Mouse (Mus musculus): Measurements from ENCODE around the gene Ksr1.

DNA sequence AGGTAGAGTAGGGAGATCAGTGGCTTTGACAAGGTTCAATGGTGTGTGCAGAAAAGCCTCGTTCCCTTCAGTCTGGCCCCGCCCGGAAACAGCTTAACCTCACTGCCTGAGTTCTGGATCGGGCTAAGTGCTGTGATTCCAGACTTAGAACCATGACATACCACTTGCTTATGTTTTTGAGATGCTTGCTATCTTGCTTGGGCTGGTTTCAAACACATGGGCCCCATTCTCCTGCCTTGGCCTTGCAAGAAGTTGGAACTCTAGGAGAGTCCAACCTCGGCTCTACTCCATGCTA, 114.8 kb downstream of the Ksr1 start:
- TF ChIP-seq CTCF (IDR thresholded peaks at IDR 0.05; ENCODE audit: extremely low read depth, insufficient read length, insufficient replicate concordance, low read depth, low read length) (no peak), POLR2A (IDR thresholded peaks at IDR 0.05; ENCODE audit: low read depth, low read length) (no peak)
